Mouse (Mus musculus) spleen, adult 2 months (tissue): ENCODE data around the gene Suv39h1. TPM values are rescaled to one million over a fixed set of nuclear protein-coding genes. Genes with fewer than 3 reads are reported as not detected.
"Not testable (repeated sequence)": the region's sequence is repeated elsewhere in the genome, so short reads cannot be mapped to it uniquely, and the experiment has no call there.

Experiments
- DNase-seq, 2 experiments: peaks; one replicate each; pipeline versions ENCODE4 v3.0.0 to v3.0.0-alpha.2; 2012 to 2021; ENCODE audit warnings: low spot score in 2 of 2, low read depth in 1 of 2
- H3K27ac ChIP-seq: fragments of 200-500 bp; 2 replicates; pipeline ENCODE4 v1.5.1; 2012; ENCODE audit warnings: low read length, inconsistent platforms; ENCODE audit not compliant: insufficient read depth
- H3K27me3 ChIP-seq: fragments of 200-500 bp; 2 replicates; pipeline ENCODE4 v1.6.1; 2012; ENCODE audit warnings: mild to moderate bottlenecking, moderate library complexity, low read length, inconsistent platforms; ENCODE audit not compliant: control insufficient read depth, insufficient read depth
- H3K36me3 ChIP-seq: fragments of 200-500 bp; 2 replicates; pipeline ENCODE4 v1.6.1; 2012; ENCODE audit warnings: mild to moderate bottlenecking, low read length, inconsistent platforms; ENCODE audit not compliant: control insufficient read depth, insufficient read depth
- H3K4me1 ChIP-seq: fragments of 200-500 bp; 2 replicates; pipeline ENCODE4 v1.6.1; 2011; ENCODE audit warnings: inconsistent platforms; ENCODE audit not compliant: control insufficient read depth, insufficient read depth, insufficient read length
- H3K4me3 ChIP-seq: fragments of 200-500 bp; 2 replicates; pipeline ENCODE4 v1.5.1; 2011; ENCODE audit warnings: mild to moderate bottlenecking, inconsistent platforms; ENCODE audit not compliant: insufficient read depth, insufficient read length; ENCODE audit errors: extremely low read depth
- CTCF ChIP-seq: fragments of 200-500 bp; IDR thresholded peaks from 2 replicates; pipeline ENCODE4 v1.5.1; 2011; ENCODE audit warnings: mild to moderate bottlenecking, inconsistent platforms; ENCODE audit not compliant: insufficient read depth, insufficient read length, insufficient replicate concordance; ENCODE audit errors: extremely low read depth
- POLR2A ChIP-seq: fragments of 200-500 bp; IDR thresholded peaks from 2 replicates; pipeline ENCODE4 v1.6.1; 2011; ENCODE audit warnings: low read depth, low read length, inconsistent platforms
- WGBS: fragments of 180-500 bp; shearing (Covaris S2); methylation state at CpG from one replicate; pipeline ENCODE4 v1.1.7; 2018; 5-methylcytosine and 5-hydroxymethylcytosine counted together
- polyA plus RNA-seq: library from polyadenylated mRNA; depleted of rRNA; stranded (reverse); fragments of >200 nt; gene quantifications from 2 replicates; pipeline ENCODE4 v1.2.3, GENCODE M21; 2012

The Suv39h1 gene
- polyA plus RNA-seq, 1 experiment = 14.1 TPM

DNA sequence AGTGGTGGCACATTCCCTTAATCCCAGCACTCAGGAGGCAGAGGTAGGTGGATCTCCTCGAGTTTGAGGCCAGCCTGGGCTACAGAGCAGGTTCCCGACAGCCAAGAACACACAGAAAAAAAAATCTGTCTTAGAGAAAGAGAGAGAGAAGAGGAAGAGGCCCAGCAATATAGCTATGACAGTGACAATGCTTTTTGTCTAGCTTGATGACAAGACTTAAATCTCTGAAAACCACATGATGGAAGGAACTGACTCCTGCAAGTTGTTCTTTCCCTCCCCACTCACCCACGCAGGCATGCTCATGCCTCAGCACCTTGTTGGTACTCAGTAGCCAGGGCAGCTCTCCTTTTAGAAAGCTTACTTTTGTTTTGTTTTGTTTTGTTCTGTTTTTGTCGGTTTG lies 24.9 kb upstream of the Suv39h1 start:
- DNase-seq = no peak
- Histone ChIP-seq H3K4me1 (no peaks in the 10 kb centered on the region), H3K27me3 (no peaks in the 10 kb centered on the region), H3K27ac (no peak overlapping the region), H3K4me3 (no peak overlapping the region), H3K36me3 (no peaks in the 10 kb centered on the region)
- WGBS = 37% methylated on average over 4 of the region's 4 CpGs
- TF ChIP-seq POLR2A = no peak
- TF ChIP-seq CTCF = no peak

DNA sequence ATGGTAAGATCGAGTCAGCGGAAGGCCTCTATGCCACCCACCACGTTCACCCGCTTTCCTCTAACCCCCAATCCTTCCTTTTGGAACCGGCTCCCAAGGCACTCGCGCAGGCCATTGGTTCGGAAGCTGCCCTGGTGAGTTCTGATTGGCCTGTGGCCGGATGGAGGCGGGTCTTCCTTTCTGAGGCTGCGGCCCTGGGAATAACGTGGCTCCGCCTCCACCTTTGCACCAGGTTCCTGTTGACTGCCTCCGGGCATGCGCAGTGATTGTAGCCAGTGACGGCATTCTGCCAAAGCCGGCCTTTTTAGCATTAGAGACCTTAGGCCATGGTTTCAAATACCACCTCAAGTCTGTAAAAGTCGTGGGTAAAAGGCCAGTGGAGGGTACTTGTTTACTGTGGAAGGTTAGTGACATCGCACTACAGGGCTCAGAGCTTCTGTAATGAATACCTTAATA lies 22.3 kb upstream of the Suv39h1 start:
- no peaks in the 10 kb centered on the region for H3K36me3 ChIP-seq
- peak; percentile 94 to 95 for DNase-seq
- H3K27me3 ChIP-seq = no peaks in the 10 kb centered on the region
- H3K4me3 ChIP-seq = peak overlapping the region; percentile 50
- H3K4me1 ChIP-seq = no peaks in the 10 kb centered on the region
- WGBS = 25% methylated on average over 19 of the region's 19 CpGs
- TF ChIP-seq POLR2A = no peak
- TF ChIP-seq CTCF = no peak
- peak overlapping the region; percentile 90 for H3K27ac ChIP-seq

DNA sequence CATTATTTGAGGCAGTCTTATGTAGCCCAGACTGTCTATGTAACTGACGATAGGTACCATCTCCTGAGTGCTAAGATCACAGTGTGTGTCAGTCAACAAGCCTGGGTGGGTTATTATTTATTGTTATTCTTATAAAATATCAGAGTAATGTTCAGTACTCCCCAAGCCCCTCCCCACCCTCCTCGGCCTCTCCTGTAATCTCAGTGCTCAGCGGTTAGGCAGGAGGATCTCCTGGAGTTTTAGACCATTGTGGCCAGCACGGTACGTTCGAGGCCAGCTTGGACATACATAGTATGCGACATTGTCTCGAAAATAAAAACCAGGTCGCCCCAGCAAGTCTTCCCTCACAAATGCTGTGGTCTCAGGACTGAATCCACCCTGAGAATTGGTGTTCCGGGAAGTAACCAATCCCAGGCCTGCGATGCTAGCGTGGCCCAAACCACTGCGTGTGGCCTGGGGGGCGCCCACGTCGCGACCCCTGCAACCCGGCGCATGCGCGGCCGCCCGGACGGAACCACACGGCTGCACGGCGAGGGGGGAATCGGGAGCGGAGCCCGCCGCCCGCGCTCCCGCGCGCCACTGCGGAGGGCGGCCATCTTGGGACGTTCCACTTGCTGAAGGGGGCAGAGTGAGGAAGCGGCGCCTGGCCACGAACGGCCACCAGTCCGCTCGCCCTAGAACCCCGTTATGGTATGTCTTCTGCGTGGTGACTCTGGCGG lies 21.7 kb upstream of the Suv39h1 start:
- H3K27me3 ChIP-seq, H3K4me1 ChIP-seq, H3K36me3 ChIP-seq: not testable (repeated sequence)
- peak overlapping the region; percentile 90 for H3K27ac ChIP-seq
- 28% methylated on average over 22 of the region's 48 CpGs for WGBS
- DNase-seq = peak in 1 of 2 experiments; percentile 70
- H3K4me3 ChIP-seq = peak overlapping the region; percentile 50; the same call in 1 of the 2 replicates

DNA sequence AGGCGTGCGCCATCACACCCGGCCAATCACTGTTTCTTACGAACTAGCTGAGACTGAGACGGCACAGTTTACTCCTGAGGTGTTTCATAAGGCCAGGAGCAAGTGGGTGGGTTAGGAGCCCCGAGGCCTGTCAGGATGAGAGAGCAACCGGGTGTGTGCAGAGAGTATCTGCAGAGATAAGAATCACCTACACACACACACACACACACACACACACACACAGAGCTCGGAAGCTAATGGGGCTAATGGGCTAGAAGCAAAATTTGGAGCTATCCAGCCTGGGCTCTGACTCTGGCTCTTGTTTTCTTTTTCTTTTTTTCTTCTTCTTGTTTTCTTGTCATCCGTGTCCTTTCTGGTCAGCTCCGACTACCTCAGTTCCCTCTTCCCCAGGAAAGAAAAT lies 21.0 kb upstream of the Suv39h1 start:
- Histone ChIP-seq H3K27ac (no peak overlapping the region), H3K36me3 (no peaks in the 10 kb centered on the region), H3K27me3 (no peaks in the 10 kb centered on the region), H3K4me1 (peaks cover 3% of the 10 kb centered on the region; the same call in 1 of the 2 replicates), H3K4me3 (no peak overlapping the region)
- TF ChIP-seq CTCF = no peak
- no peak for TF ChIP-seq POLR2A
- 74% methylated on average over 10 of the region's 10 CpGs for WGBS
- DNase-seq = no peak

DNA sequence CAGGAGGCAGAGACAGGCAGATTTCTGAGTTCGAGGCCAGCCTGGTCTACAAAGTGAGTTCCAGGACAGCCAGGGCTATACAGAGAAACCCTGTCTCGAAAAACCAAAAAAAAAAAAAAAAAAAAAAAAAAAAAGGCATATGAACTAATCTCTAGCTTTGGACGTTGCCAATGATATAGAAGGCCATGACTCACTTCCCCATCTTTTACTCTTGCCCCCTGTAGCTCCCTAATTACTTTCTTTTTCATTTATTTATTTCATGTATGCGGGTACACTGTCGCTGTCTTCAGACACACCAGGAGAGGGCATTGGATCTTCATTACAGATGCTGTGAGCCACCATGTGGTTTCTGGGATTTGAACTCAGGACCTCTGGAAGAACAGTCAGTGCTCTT lies 16.4 kb upstream of the Suv39h1 start:
- H3K4me3 ChIP-seq, H3K4me1 ChIP-seq, H3K36me3 ChIP-seq, H3K27me3 ChIP-seq, DNase-seq: not testable (repeated sequence)
- H3K27ac ChIP-seq = peak overlapping the region; percentile 79
- WGBS = 55% methylated on average over 5 of the region's 5 CpGs

DNA sequence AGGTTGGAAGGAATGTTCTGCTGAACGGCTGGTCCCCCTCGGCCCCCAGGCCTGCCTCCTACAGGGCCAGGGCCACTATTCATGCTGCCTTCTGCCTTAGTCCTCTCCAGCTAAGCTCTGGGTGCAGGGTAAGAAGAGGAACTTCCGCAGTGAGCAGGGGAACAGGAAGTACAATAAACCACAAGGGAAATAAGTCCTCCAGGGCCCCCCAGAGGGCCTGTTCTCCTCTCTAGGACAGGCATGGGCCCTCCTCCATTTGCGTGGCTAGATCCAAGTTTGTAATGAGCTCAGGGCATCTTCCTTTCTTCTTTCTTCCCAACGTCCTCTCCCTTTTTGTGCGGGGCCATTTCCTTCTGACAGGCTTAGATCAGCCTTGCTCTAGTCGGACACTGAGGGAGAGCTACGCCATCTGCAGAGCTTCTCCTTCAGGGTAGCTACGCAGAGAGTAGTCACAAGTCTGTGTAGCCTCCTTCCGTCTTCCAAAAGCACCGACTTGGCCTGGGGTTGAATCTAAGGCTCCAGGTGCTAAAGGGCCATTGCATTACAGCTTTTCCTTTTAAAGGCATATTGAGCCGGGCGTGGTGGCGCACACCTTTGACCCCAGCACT lies 15.9 kb upstream of the Suv39h1 start, which contains the start of gene Was:
Was (minus strand) TSS at position 153 of the 608 bp plus-strand sequence.
- H3K27ac ChIP-seq = peak within 1 kb of the TSS; percentile 79
- no peak for TF ChIP-seq CTCF
- TF ChIP-seq POLR2A = peak; percentile 52; the same call in 1 of the 2 replicates
- peaks cover 8% of the 10 kb centered on the region; the same call in 1 of the 2 replicates for H3K4me1 ChIP-seq
- H3K36me3 ChIP-seq = peaks cover 11% of the 10 kb centered on the region
- H3K4me3 ChIP-seq = peak within 1 kb of the TSS; percentile 63
- no peaks in the 10 kb centered on the region for H3K27me3 ChIP-seq
- WGBS = 40% methylated on average over 14 of the region's 14 CpGs
- DNase-seq = peak; percentile 53 to 58

DNA sequence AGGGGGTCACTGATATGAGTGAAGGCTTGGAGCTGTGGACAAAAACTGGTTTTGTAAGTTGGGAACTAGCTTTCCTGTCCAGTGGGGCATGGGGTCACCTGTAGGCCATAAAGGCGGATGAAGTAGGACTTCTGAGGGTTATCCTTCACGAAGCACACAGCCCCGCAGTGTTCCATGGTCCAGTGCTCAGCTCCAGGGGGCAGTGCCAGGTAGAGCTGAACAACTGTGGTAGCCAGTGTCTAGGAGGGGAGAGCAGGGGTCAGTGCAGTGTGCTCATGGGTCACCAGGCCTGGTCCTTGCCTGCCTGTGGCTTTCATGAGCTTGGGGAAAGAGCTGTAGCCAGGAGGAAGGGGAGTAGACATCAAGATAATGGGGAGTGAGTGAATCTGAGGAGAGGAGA lies 15.2 kb upstream of the Suv39h1 start:
- peak overlapping the region; percentile 79 for H3K27ac ChIP-seq
- H3K4me1 ChIP-seq = peaks cover 8% of the 10 kb centered on the region; the same call in 1 of the 2 replicates
- H3K4me3 ChIP-seq = peak overlapping the region; percentile 63
- no peaks in the 10 kb centered on the region for H3K27me3 ChIP-seq
- peaks cover 13% of the 10 kb centered on the region for H3K36me3 ChIP-seq
- DNase-seq = no peak
- 36% methylated on average over 3 of the region's 3 CpGs for WGBS
- TF ChIP-seq CTCF (no peak), POLR2A (no peak)
